Mouse (Mus musculus) retina, adult 2 months (tissue): ENCODE data around the gene Orc4.
A peak's percentile ranks its signal among the peaks of the same experiment; 100 is the strongest.
"Not testable (repeated sequence)": the region's sequence is repeated elsewhere in the genome, so short reads cannot be mapped to it uniquely, and the experiment has no call there.

Experiments used
- DNase-seq: peaks from one replicate; pipeline ENCODE4 v3.0.0-alpha.2; 2012; ENCODE audit warnings: low read depth, low spot score

The Orc4 gene

DNA sequence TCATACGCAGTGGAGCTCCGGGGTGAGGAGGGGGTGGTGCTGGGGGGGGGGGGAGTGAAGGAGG is at the start of gene Orc4:
Gene Orc4 (minus strand): TSS at position 26 of the 64 bp plus-strand sequence.
- no peak for DNase-seq

DNA sequence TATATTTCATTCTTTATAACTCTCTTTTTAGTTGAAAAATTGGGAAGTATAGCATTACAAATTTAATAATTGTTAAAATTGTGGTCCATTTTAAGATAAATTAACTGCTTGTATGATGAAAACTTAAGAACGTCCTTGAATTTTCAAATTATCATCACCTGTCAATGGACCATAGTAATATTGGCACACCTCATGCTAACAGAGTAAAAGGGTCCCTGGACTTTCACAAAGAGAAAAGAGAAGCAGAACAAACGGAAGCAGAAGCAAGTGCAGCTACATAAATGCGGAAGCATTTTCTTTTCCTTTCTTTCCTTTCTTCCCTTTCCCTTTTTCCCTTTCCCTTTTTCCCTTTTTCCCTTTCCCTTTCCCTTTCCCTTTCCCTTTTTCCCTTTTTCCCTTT is 40.2 kb upstream of the Orc4 start:
- no peak for DNase-seq

DNA sequence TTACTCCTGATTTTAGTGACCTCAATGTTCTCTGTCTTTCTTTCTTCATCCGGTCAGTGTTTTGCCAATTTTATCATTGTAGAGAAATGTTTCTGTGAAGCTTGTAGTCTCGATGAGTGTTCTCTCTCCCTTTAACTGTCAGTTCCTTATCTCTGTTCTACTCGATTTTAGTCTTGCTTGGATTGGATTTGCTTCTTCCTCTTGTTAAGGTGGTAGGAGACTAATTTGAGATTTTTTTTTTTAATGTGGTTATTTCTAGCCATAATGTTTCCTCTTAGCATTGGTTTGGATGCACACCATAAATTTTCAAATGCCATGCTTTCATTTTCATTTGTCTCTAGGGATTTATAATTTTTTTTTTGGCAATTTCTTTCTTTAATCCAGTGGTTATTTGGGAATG is 28.8 kb upstream of the Orc4 start:
- no peak for DNase-seq

GRCm38 (mm10) chr2:48956591-48956990 is 6.5 kb upstream of the Orc4 start:
- DNase-seq, result no peak

- no peak for DNase-seq
These were observed 321 bp upstream of the Orc4 start for GRCm38 (mm10) chr2:48950316-48950880.

- peak; percentile 15 for DNase-seq
These were observed 280 bp downstream of the Orc4 start for GRCm38 (mm10) chr2:48949743-48950251.

DNA sequence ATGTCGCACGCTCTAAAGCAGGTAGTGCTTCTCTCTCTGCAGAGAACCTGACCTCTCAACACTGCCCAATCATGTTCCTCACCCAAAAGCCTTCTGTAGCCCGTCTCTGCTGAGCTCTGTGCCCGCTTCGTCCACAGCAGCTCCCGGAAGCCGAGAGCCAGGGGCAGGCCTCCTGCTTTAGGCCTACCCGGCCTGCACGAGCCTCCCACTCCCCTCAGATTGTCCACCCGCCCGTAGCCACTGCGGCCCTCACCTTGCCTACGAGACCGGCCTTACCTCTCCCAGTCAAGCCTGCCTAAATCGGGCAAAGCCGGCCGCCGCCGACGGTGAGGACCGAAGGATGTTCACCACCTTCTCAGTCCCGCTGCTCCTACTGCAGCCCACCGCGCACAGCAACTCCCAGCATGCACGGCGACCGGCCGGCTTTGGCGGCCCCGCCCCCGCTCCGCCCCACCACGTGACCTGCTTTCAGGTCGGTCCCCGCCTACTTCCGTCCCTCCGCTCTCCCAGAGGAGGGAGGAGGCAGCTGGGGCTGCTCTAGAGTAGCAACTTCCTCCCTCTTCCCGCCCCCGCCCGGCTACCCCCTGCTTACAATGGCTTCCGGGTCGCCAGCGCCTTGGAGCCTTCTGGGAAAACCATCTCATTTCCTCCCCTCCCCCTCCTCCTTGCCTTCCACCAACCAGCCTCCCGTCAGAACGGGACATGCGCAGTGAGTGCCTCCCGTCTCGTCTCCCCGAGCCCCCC is 1.1 kb downstream of the Orc4 start, which contains the start of gene Mbd5:
Gene Mbd5 (plus strand): TSS at position 668 of the 744 bp plus-strand sequence.
- peak; percentile 97 for DNase-seq

- DNase-seq, result no peak
These were observed 2.3 kb downstream of the Orc4 start for GRCm38 (mm10) chr2:48947761-48948160.

DNA sequence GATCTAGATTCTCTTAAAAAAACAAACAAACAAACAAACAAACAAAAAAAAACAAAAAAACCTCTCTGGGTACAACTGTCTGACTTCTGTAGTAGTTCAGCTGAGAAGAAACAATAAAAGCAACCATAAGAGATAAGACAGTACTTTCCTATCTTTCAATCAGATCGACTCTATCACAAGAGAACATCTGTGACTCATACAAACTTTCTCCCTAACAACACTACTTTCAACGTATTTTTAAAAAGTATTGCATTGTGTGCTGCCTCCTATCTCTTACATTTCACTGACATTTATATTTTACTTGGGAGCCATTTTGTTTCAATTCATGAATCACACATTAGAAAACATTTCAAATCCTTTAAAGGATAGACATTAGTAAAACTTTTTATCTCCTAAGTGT is 15.0 kb downstream of the Orc4 start:
- DNase-seq, result no peak

GRCm38 (mm10) chr2:48915832-48916231 is 34.2 kb downstream of the Orc4 start:
- DNase-seq, result no peak

DNA sequence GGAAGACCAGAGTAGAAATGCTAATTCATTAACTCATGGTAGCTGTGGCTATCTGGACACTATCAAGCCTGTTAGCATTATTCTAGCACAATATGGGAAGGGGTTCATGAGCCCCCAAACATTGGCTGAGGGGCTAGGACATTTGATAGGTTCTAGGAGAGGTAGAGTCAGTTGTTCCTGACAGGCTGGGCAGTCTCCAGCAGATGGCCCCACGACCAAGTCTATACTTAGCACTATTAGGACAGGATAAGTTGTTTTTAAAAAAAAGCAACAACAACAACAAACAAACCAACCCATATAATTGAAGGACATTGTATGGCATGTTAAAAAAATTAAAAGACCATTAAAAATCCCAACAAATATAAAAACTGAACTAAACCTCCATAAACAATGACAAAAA is 35.9 kb downstream of the Orc4 start:
- no peak for DNase-seq

GRCm38 (mm10) chr2:48908866-48909265 is 41.2 kb downstream of the Orc4 start:
- no peak for DNase-seq

- no peak for DNase-seq
These were observed 54.9 kb downstream of the Orc4 start for GRCm38 (mm10) chr2:48895186-48895585.

- DNase-seq, result peak; percentile 65
These were observed 64.1 kb downstream of the Orc4 start for GRCm38 (mm10) chr2:48885945-48886344.

DNA sequence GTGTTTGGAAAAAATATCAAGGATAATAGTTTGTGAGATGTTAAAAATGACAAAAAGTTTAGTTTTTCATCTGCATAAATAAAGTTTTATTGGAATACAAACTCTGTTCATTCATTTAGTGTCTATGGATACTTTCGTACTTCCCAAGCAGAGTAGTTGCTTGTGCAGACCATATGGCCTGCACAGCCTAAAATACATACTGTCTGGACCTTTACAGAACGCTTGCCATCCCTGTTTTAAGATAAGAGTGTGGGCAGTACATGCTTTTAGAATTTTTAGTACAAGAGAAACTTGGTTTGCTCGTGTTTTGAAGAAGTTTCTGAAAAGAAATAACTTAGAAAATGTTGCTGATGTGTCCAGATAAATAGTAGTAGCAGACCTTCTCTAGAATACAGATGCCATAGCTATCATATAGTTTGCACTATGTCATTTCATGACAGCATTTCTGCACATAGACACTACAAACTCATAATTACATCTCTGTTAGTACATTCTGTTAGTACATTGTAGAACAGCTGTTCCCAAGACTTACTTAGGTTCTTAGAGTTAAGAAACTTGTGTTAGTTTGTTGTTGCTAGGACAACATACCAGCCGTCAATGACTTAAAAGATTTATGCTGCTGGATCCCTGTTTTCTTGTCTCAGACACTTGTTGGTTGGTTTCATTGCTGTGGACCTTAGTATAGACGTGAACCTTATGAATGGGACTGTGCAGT is 81.7 kb downstream of the Orc4 start:
- DNase-seq, result no peak

DNA sequence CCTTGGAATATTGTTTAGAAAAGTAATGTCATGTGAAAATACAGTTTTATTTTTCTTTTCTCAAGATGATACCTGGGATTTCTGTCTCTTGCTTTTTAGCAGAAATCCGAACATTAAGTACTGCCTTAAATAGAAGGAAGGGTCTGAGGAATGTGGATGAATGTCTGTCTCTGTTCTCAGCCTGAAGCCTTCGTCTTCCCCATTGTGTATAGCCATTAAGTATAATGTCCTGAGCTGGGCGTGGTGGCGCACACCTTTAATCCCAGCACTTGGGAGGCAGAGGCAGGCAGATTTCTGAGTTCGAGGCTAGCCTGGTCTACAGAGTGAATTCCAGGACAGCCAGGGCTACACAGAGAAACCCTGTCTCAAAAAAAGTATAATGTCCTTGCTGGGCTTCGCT is 84.5 kb downstream of the Orc4 start:
- not testable (repeated sequence) for DNase-seq
